Mouse (Mus musculus) heart, embryonic 11.5 days (tissue): ENCODE data around the gene S1pr1. TPM values are rescaled to one million over a fixed set of nuclear protein-coding genes. Genes with fewer than 3 reads are reported as not detected.

ENCODE experiments used
- ATAC-seq: fragments of 200-750 bp; cut with Nextera tagmentation; replicated peaks from 2 replicates; pipeline ENCODE4 v1.8.0; 2017; ENCODE audit warnings: moderate library complexity; ENCODE audit not compliant: insufficient number of reproducible peaks, low FRiP score, low TSS enrichment
- H3K27ac ChIP-seq: fragments of 300-500 bp; sonication (generic); 2 replicates; pipeline ENCODE4 v1.5.1; 2014; ENCODE audit warnings: mild to moderate bottlenecking, low read depth, low read length
- H3K27me3 ChIP-seq: fragments of 300-500 bp; sonication (generic); 2 replicates; pipeline ENCODE4 v1.6.1; 2014; ENCODE audit warnings: mild to moderate bottlenecking, low read length, mixed read lengths; ENCODE audit not compliant: control insufficient read depth, insufficient read depth
- H3K36me3 ChIP-seq: fragments of 300-500 bp; sonication (generic); 2 replicates; pipeline ENCODE4 v1.6.1; 2014; ENCODE audit warnings: mild to moderate bottlenecking, low read length, moderate library complexity, mixed read lengths; ENCODE audit not compliant: control insufficient read depth, insufficient read depth
- H3K4me1 ChIP-seq: fragments of 300-500 bp; sonication (generic); 2 replicates; pipeline ENCODE4 v1.6.1; 2014; ENCODE audit warnings: low read length; ENCODE audit not compliant: control insufficient read depth, insufficient read depth
- H3K4me2 ChIP-seq: fragments of 300-500 bp; sonication (generic); 2 replicates; pipeline ENCODE4 v1.6.1; 2014; ENCODE audit warnings: mild to moderate bottlenecking, moderate library complexity
- H3K4me3 ChIP-seq: fragments of 300-500 bp; sonication (generic); 2 replicates; pipeline ENCODE4 v1.5.1; 2014; ENCODE audit warnings: low read depth, low read length
- H3K9ac ChIP-seq: fragments of 300-500 bp; sonication (generic); 2 replicates; pipeline ENCODE4 v1.6.1; 2014; ENCODE audit warnings: mild to moderate bottlenecking, low read depth, low read length, moderate library complexity
- H3K9me3 ChIP-seq: fragments of 300-500 bp; sonication (generic); replicated peaks from 2 replicates; pipeline ENCODE4 v1.6.1; 2016; ENCODE audit warnings: low read length; ENCODE audit not compliant: control insufficient read depth
- WGBS: fragments of 180-500 bp; shearing (Covaris S2); extraction: QIAGEN DNeasy Blood & Tissue Kit; methylation state at CpG from one replicate; pipeline ENCODE4 v1.1.7; 2014; ENCODE audit not compliant: insufficient replicate concordance; 5-methylcytosine and 5-hydroxymethylcytosine counted together
- polyA plus RNA-seq: library from polyadenylated mRNA; unstranded; fragments of >200 nt; fragmentation: Nextera tagmentation; extraction: Ambion mirVana; gene quantifications from 2 replicates; pipeline ENCODE4 v1.2.1, GENCODE M21; 2014

Gene S1pr1
- polyA plus RNA-seq, 1 experiment from 2014 or later = 62.8 TPM

- H3K4me2 ChIP-seq = no peak overlapping the region
- no peak for ATAC-seq
- H3K4me1 ChIP-seq = peaks cover 10% of the 10 kb centered on the region; the same call in 1 of the 2 replicates
- no peaks in the 10 kb centered on the region for H3K36me3 ChIP-seq
- WGBS = 77% methylated on average over 6 of the region's 6 CpGs
- no peak overlapping the region for H3K4me3 ChIP-seq
- no peak overlapping the region for H3K27ac ChIP-seq
- H3K9me3 ChIP-seq = no peaks in the 10 kb centered on the region
- no peak overlapping the region for H3K9ac ChIP-seq
- H3K27me3 ChIP-seq = no peaks in the 10 kb centered on the region
Observed at GRCm38 (mm10) chr3:115718886-115719285, 4.0 kb upstream of the S1pr1 start.

- no peak for ATAC-seq
- 47% methylated on average over 3 of the region's 3 CpGs for WGBS
- Histone ChIP-seq H3K4me3 (peak overlapping the region; percentile 57), H3K9me3 (no peaks in the 10 kb centered on the region), H3K36me3 (peaks cover 6% of the 10 kb centered on the region), H3K9ac (peak overlapping the region; percentile 88), H3K4me1 (peaks cover 23% of the 10 kb centered on the region), H3K27me3 (no peaks in the 10 kb centered on the region), H3K27ac (peak overlapping the region; percentile 95), H3K4me2 (peak overlapping the region; percentile 73)
Observed at GRCm38 (mm10) chr3:115715900-115716515, 1.1 kb upstream of the S1pr1 start.

- 6% methylated on average over 5 of the region's 5 CpGs for WGBS
Observed at GRCm38 (mm10) chr3:115714049-115714435, 830 bp downstream of the S1pr1 start.

GRCm38 (mm10) chr3:115713417-115714048, 1.3 kb downstream of the S1pr1 start:
- Histone ChIP-seq H3K9ac (peak overlapping the region; percentile 88), H3K27ac (peak overlapping the region; percentile 95), H3K4me2 (peak overlapping the region; percentile 73), H3K4me1 (peaks cover 29% of the 10 kb centered on the region), H3K9me3 (no peaks in the 10 kb centered on the region), H3K4me3 (peak overlapping the region; percentile 57), H3K36me3 (peaks cover 6% of the 10 kb centered on the region), H3K27me3 (no peaks in the 10 kb centered on the region)
- ATAC-seq = no peak
- 8% methylated on average over 22 of the region's 22 CpGs for WGBS

More at GRCm38 (mm10) chr3:115714049-115714435, 830 bp downstream of the S1pr1 start:
- H3K27ac ChIP-seq = peak overlapping the region; percentile 95
- H3K36me3 ChIP-seq = peaks cover 6% of the 10 kb centered on the region
- no peak for ATAC-seq
- H3K9me3 ChIP-seq = no peaks in the 10 kb centered on the region
- H3K27me3 ChIP-seq = no peaks in the 10 kb centered on the region
- peaks cover 28% of the 10 kb centered on the region for H3K4me1 ChIP-seq
- peak overlapping the region; percentile 57 for H3K4me3 ChIP-seq
- H3K4me2 ChIP-seq = peak overlapping the region; percentile 73
- H3K9ac ChIP-seq = peak overlapping the region; percentile 88

GRCm38 (mm10) chr3:115712808-115713200, 2.1 kb downstream of the S1pr1 start:
- Histone ChIP-seq H3K4me2 (peak overlapping the region; percentile 73), H3K27ac (peak overlapping the region; percentile 95; the same call in 1 of the 2 replicates), H3K4me3 (peak overlapping the region; percentile 57), H3K36me3 (peaks cover 6% of the 10 kb centered on the region), H3K9me3 (no peaks in the 10 kb centered on the region), H3K9ac (peak overlapping the region; percentile 88), H3K4me1 (peaks cover 29% of the 10 kb centered on the region), H3K27me3 (no peaks in the 10 kb centered on the region)
- WGBS = 14% methylated on average over 9 of the region's 9 CpGs
- ATAC-seq = no peak

GRCm38 (mm10) chr3:115711924-115712807, 2.7 kb downstream of the S1pr1 start:
- Histone ChIP-seq H3K4me3 (peak overlapping the region; percentile 57), H3K27ac (peak overlapping the region; percentile 95), H3K4me2 (peak overlapping the region; percentile 73), H3K36me3 (peaks cover 8% of the 10 kb centered on the region), H3K9ac (peak overlapping the region; percentile 88), H3K27me3 (no peaks in the 10 kb centered on the region), H3K4me1 (peaks cover 29% of the 10 kb centered on the region), H3K9me3 (no peaks in the 10 kb centered on the region)
- 83% methylated on average over 27 of the region's 27 CpGs for WGBS
- no peak for ATAC-seq

GRCm38 (mm10) chr3:115711393-115711792, 3.5 kb downstream of the S1pr1 start:
- Histone ChIP-seq H3K27me3 (no peaks in the 10 kb centered on the region), H3K4me3 (peak overlapping the region; percentile 57), H3K4me1 (peaks cover 24% of the 10 kb centered on the region), H3K27ac (peak overlapping the region; percentile 37), H3K9me3 (no peaks in the 10 kb centered on the region), H3K36me3 (peaks cover 8% of the 10 kb centered on the region), H3K4me2 (peak overlapping the region; percentile 73), H3K9ac (peak overlapping the region; percentile 23; the same call in 1 of the 2 replicates)
- 69% methylated on average over 3 of the region's 3 CpGs for WGBS
- no peak for ATAC-seq

- Histone ChIP-seq H3K4me3 (no peak overlapping the region), H3K36me3 (peaks cover 10% of the 10 kb centered on the region), H3K27ac (peak overlapping the region; percentile 62; the same call in 1 of the 2 replicates), H3K27me3 (no peaks in the 10 kb centered on the region), H3K9ac (no peak overlapping the region), H3K4me1 (peaks cover 19% of the 10 kb centered on the region), H3K4me2 (peak overlapping the region; percentile 6; the same call in 1 of the 2 replicates), H3K9me3 (no peaks in the 10 kb centered on the region)
- ATAC-seq = no peak
- 78% methylated on average over 2 of the region's 2 CpGs for WGBS
Observed at GRCm38 (mm10) chr3:115710051-115710450, 4.8 kb downstream of the S1pr1 start.
